Mouse (Mus musculus): ENCODE results near the gene Crcp. TPM values are rescaled to one million over a fixed set of nuclear protein-coding genes. Genes with fewer than 3 reads are reported as not detected.

The Crcp gene
- polyA plus RNA-seq, 1 experiment from 2014 or later, result 67.0 TPM

DNA sequence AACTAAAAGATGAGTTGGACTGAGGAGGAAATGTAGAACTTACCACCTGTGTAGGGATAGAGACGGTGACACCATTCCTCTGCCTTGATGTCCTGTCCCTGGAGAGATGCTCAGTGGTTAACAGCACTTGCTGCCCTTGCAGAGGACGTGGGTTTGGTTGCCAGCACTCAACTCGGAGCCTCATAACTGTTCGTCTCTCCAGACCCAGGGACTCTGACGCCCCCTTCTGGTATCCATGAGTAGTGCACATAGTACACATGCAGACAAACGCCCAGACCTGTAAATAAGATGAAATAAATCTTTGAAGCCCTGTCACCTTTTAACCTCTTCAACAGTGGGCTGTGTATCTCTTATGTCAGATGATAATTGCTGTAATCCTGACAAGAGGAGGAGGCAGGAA lies 17.9 kb downstream of the Crcp start:
- Histone ChIP-seq H3K9ac (no peak overlapping the region), H3K9me3 (replicated peaks) (no peaks in the 10 kb centered on the region), H3K4me1 (no peaks in the 10 kb centered on the region), H3K4me3 (no peak overlapping the region), H3K27ac (no peak overlapping the region), H3K27me3 (no peaks in the 10 kb centered on the region), H3K36me3 (ENCODE audit: poor library complexity, severe bottlenecking) (peaks cover 81% of the 10 kb centered on the region), H3K4me2 (no peak overlapping the region)
- 77% methylated on average over 6 of the region's 6 CpGs for WGBS
- no peak for ATAC-seq

DNA sequence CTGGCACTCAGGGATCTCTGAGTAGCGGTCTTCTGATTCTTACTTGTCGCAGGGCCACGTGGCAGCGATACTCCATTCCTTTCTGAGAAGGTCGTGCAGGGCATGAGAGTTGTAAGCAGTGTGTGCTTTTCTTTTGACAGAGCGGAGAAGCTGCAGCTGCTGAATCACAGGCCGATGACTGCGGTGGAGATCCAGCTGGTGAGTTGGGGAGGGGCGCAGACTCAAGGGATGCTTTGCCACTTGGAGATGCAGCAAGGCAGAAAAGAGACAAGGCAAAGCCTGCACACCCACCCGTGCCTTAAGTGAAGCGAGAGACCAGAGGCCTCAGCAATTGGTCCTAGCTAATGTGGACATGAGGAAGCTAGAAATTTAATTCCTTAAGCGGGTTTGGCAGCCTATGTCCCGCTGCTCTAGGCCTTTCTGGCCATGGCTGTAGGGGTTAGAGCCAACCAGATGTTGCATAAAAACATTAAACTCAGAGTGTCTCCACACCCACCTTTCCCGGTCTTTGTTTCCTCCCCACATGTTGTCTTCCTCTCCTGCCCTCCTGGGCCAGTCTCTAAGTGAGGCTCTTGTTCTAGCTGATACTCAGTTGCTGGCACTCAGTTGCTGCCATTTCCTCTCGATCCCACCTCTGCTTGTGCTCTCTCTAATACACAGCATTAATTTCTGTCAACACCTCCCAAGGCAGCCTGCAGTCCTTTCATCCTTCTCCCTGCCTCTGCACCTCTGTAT lies 19.9 kb downstream of the Crcp start:
- Histone ChIP-seq H3K4me2 (no peak overlapping the region), H3K36me3 (ENCODE audit: poor library complexity, severe bottlenecking) (peaks cover 75% of the 10 kb centered on the region), H3K9ac (no peak overlapping the region), H3K4me3 (no peak overlapping the region), H3K27me3 (no peaks in the 10 kb centered on the region), H3K4me1 (no peaks in the 10 kb centered on the region), H3K27ac (no peak overlapping the region), H3K9me3 (replicated peaks) (no peaks in the 10 kb centered on the region)
- no peak for ATAC-seq
- WGBS, result 87% methylated on average over 15 of the region's 15 CpGs

DNA sequence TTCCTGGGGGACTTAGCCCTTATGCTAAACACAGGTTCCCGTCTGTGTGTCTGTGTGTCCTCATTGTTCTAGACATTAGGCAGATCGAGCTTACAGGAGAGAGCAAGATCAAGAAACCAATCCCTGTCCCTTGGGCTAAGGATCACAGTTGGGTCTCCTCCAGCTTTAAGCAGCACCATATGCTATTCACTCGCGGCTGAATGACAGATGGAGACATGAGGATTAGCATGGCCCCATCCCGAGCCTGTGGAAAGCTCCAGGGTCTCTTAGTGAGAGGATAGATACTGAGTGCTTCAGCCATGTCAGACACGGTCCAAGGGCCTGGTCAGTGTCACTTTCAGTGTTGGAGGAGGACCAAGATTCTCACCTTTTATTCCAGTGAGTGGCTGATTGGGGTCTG lies 21.3 kb downstream of the Crcp start:
- Histone ChIP-seq H3K4me3 (no peak overlapping the region), H3K36me3 (ENCODE audit: poor library complexity, severe bottlenecking) (peaks cover 66% of the 10 kb centered on the region), H3K4me2 (no peak overlapping the region), H3K9me3 (replicated peaks) (no peaks in the 10 kb centered on the region), H3K27ac (no peak overlapping the region), H3K4me1 (no peaks in the 10 kb centered on the region), H3K27me3 (no peaks in the 10 kb centered on the region), H3K9ac (no peak overlapping the region)
- WGBS, result 59% methylated on average over 6 of the region's 6 CpGs
- 0 out of 2 replicates have a peak, but pooled peaks have one; percentile 48 for ATAC-seq

DNA sequence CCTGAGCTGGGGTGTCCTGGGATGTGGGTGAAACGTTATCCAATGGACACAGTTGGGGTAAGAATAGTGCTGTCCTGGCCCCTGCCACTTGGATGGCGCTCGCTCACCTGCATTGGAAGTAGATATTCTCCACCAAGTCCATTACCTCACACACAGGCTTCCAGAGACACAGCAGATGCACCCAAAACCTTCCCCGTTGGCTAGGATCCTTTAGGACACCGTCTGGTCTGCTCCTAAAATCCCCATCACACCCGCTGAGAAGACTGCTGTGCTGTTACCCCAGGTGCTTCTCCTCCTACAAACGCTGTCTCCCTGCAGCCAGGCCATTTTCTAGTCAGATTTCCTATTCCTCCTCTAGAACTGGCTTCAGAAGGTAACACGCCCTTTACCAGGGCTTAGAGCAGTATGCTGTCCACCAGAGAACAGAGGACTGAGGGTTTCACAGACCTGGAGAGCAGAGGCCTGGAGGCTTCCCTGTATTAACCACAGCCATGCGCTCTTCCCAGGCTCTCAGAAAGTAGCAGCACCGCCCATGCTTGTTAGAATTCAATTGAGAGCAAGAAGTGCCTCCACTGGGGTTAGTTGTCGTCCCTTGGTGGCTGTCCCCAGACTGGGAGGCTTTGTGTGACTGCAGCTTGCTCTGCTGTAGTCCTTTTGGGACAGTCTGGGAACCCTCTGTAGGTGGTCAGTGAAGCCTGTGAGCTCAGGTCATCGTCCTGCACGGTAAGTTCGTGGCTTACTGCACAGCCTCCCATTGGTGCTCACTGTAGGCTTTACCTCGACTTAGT lies 22.2 kb downstream of the Crcp start:
- H3K27me3 ChIP-seq, result no peaks in the 10 kb centered on the region
- no peak overlapping the region for H3K9ac ChIP-seq
- no peak for ATAC-seq
- no peaks in the 10 kb centered on the region for H3K4me1 ChIP-seq
- no peak overlapping the region for H3K4me2 ChIP-seq
- no peak overlapping the region for H3K27ac ChIP-seq
- no peaks in the 10 kb centered on the region for H3K9me3 ChIP-seq (replicated peaks)
- no peak overlapping the region for H3K4me3 ChIP-seq
- 85% methylated on average over 15 of the region's 15 CpGs for WGBS
- H3K36me3 ChIP-seq (ENCODE audit: poor library complexity, severe bottlenecking), result peaks cover 63% of the 10 kb centered on the region

DNA sequence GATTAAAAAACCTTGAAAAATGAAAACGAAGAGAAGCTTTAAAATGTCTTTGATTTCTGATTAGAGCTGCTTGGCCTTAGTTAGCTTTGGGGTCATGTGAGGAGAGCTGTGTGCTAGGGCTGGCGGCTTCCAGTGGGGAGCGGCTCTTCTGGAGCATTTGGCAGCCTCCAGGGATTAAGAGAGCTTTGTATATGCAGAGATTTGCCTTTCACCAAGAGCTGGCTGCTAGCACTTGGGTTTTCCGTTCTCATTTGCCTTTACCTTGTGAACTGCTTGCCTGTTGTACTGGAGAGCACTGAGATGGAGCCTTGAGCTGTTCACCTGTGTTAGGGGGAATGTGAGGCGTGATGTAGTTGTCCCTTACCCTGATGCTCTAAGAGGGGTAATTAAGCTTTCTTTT lies 23.4 kb downstream of the Crcp start:
- ATAC-seq, result no peak
- Histone ChIP-seq H3K36me3 (ENCODE audit: poor library complexity, severe bottlenecking) (peaks cover 50% of the 10 kb centered on the region), H3K9me3 (replicated peaks) (no peaks in the 10 kb centered on the region), H3K4me3 (no peak overlapping the region), H3K27ac (no peak overlapping the region), H3K9ac (no peak overlapping the region), H3K27me3 (no peaks in the 10 kb centered on the region), H3K4me2 (no peak overlapping the region), H3K4me1 (no peaks in the 10 kb centered on the region)
- WGBS, result 75% methylated on average over 5 of the region's 5 CpGs

DNA sequence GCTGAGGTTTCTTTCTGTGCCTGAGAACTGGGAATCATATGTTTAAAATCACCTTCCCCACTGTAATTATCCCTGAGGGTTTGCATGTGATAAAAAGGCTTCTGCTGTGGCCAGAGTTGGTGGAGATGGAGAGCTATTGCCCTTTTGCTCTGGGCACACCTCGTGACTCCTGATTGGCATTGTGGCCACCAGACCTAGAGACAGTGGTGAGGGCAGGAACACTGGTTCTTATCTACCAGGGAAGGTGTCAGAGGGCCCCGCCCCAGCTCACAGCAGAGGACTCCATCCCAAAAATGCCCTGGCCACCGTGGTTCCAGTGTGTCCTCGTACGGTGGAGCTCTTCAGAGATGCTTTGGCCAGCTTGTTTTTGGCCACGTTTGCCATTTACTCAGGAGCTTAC lies 23.9 kb downstream of the Crcp start:
- Histone ChIP-seq H3K9ac (no peak overlapping the region), H3K9me3 (replicated peaks) (no peaks in the 10 kb centered on the region), H3K4me3 (no peak overlapping the region), H3K36me3 (ENCODE audit: poor library complexity, severe bottlenecking) (peaks cover 49% of the 10 kb centered on the region), H3K4me2 (no peak overlapping the region), H3K27me3 (no peaks in the 10 kb centered on the region), H3K4me1 (no peaks in the 10 kb centered on the region), H3K27ac (no peak overlapping the region)
- ATAC-seq, result no peak
- WGBS, result 91% methylated on average over 6 of the region's 6 CpGs

DNA sequence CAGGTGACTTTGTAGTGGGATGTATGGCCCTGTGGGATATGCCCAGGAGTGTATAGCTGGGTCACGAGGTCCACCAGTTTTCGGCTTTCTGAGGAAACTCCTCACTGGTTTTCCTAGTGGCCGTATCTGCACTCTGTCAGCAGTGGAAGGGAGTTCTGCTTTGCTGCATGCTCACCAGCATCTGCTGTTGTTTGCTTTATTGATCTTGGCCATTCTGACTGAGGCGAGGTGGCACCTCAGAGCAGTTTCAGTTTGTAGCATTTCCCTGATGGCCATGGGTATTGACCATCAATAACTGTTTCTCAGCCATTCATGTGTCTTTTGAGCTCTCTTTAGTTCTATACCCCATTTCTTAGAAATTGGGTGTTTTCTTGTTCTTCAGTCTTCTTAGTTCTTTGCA lies 26.6 kb downstream of the Crcp start:
- Histone ChIP-seq H3K9ac (no peak overlapping the region), H3K9me3 (replicated peaks) (no peaks in the 10 kb centered on the region), H3K4me3 (no peak overlapping the region), H3K36me3 (ENCODE audit: poor library complexity, severe bottlenecking) (peaks cover 53% of the 10 kb centered on the region), H3K27ac (no peak overlapping the region), H3K4me1 (no peaks in the 10 kb centered on the region), H3K27me3 (no peaks in the 10 kb centered on the region), H3K4me2 (no peak overlapping the region)
- 96% methylated on average over 4 of the region's 4 CpGs for WGBS
- no peak for ATAC-seq

DNA sequence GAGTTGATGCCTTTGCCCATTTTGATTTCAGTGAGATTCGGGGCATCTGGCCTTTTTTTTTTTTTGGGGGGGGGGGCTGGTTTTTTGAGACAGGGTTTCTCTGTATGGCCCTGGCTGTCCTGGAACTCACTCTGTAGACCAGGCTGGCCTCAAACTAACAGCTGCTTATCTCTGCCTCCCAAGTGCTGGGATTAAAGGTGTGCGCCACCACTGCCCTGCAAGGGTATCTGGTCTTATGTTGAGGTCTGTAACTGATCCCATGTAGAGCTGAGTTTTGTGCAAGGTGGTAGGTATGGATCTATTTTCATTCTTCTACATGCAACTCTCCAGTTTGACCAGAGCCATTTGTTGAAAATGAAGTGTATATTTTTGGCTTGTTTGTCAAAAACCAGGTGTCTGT lies 27.2 kb downstream of the Crcp start:
- WGBS, result 98% methylated on average over 2 of the region's 2 CpGs
- ATAC-seq, result no peak
- H3K27me3 ChIP-seq, result no peaks in the 10 kb centered on the region

DNA sequence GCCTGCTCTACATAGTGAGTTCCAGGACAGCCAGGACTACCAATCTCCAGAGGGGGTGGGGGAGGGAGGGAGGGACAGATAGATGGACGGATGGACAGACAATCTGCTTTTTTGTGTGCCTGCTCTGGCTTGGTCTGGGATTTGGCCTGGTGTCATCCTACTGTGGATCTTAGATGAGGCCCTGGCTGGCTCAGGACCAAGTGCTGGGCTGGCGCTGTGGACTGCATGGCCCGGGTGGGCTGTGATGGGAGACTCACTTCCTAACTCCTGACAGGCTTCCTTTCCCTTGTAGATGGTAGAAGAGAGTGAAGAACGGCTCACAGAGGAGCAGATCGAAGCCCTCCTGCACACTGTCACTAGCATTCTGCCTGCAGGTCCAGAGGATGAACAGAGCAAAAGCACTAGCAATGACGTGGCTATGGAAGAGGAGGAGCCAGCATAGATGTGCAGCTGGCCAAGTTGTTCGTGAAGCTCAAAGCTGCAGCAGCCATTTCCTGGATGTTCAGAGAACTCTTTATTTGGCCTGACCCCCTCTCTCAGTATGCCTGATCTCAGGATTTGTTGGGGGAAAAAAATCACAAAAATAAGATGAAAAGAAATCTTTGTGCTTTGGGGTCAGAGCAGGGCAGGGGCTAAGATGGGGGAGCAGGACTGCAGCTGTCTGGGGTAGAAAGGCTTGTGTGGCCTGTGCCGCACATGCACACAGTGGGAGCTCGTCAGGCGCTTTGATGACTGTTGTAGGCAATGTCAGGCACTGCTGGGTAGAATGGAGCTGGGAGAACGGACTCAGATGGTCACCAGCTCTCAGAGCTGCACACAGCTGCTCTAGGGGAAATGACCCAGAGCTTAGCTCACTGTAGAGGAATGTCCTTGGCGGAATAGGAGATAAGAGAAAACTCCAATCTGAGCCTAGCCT lies 30.6 kb downstream of the Crcp start:
- no peaks in the 10 kb centered on the region for H3K4me1 ChIP-seq
- H3K36me3 ChIP-seq (ENCODE audit: poor library complexity, severe bottlenecking), result peaks cover 42% of the 10 kb centered on the region
- no peak for ATAC-seq
- no peak overlapping the region for H3K27ac ChIP-seq
- H3K27me3 ChIP-seq, result no peaks in the 10 kb centered on the region
- H3K9me3 ChIP-seq (replicated peaks), result no peaks in the 10 kb centered on the region
- WGBS, result 73% methylated on average over 12 of the region's 12 CpGs
- no peak overlapping the region for H3K4me3 ChIP-seq
- no peak overlapping the region for H3K4me2 ChIP-seq
- no peak overlapping the region for H3K9ac ChIP-seq

More for the DNA sequence above, 27.2 kb downstream of the Crcp start:
- Histone ChIP-seq H3K9me3 (replicated peaks) (no peaks in the 10 kb centered on the region), H3K4me1 (no peaks in the 10 kb centered on the region), H3K27ac (no peak overlapping the region), H3K4me2 (no peak overlapping the region), H3K4me3 (no peak overlapping the region), H3K36me3 (ENCODE audit: poor library complexity, severe bottlenecking) (peaks cover 51% of the 10 kb centered on the region), H3K9ac (no peak overlapping the region)

DNA sequence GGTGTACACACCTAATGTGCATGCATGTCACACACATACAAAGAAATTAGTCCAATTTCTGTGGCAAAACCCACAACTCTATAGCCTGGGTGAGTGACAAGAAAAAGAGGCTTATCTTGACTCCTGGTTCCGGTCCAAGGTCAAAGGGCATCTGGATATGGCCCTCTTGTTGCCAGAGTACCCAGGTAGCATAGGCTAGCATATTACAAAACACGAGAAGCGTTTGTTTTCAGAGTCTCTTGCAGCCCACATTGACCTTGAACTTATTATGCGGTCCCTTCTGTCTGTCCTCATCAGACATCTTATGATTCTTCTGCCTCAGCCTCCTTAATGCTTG lies 31.2 kb downstream of the Crcp start:
- H3K9me3 ChIP-seq (replicated peaks), result no peaks in the 10 kb centered on the region
- H3K4me1 ChIP-seq, result no peaks in the 10 kb centered on the region
- H3K36me3 ChIP-seq (ENCODE audit: poor library complexity, severe bottlenecking), result peaks cover 40% of the 10 kb centered on the region
- H3K4me3 ChIP-seq, result no peak overlapping the region
- no peak overlapping the region for H3K27ac ChIP-seq
- H3K27me3 ChIP-seq, result no peaks in the 10 kb centered on the region
- no peak for ATAC-seq
- no peak overlapping the region for H3K4me2 ChIP-seq
- WGBS, result 93% methylated on average over 4 of the region's 4 CpGs
- no peak overlapping the region for H3K9ac ChIP-seq

DNA sequence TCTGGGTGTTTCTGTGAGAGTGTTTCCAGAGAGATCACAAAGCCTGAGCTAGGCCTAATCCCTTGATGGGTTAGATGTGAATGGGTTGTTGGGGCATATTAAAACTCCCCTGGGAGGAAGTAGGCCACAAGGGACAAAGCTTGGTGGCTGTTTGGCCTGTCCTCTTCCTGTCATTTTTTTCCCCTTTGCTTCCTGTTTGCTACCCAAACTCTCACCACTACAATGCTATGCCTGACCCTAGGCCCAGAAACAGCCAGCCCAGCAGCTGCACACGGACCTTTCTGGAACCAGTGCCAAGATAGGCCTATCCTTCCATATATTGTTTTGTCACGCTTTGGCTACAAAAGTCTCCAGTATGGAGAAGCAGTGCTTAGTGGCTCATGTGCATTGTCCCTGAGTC lies 33.0 kb downstream of the Crcp start:
- peaks cover 35% of the 10 kb centered on the region for H3K36me3 ChIP-seq (ENCODE audit: poor library complexity, severe bottlenecking)
- 80% methylated on average over 2 of the region's 2 CpGs for WGBS

DNA sequence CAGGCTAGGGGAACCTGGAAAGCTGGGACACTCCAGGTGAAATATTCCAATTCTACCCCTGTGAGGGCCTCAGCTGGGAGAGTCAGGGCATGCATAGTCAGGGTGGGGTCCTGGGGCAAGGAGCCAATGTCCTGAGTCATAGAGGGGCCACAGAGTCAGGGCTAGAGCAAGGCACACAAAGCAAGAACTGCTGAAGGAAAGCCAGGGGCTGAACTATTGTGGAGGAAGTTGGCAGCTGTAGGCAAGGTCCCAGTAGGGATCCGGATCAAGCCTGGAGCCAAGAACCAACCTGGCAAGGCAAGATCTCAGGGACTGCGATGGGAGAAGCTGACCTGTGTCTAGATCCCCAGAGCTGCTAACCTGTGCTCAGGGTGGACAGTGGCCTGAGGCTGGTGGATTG lies 34.7 kb downstream of the Crcp start:
- H3K4me2 ChIP-seq, result no peak overlapping the region
- ATAC-seq, result no peak
- no peaks in the 10 kb centered on the region for H3K27me3 ChIP-seq
- no peaks in the 10 kb centered on the region for H3K9me3 ChIP-seq (replicated peaks)
- H3K9ac ChIP-seq, result no peak overlapping the region
- H3K4me1 ChIP-seq, result no peaks in the 10 kb centered on the region
- peaks cover 29% of the 10 kb centered on the region for H3K36me3 ChIP-seq (ENCODE audit: poor library complexity, severe bottlenecking)
- H3K4me3 ChIP-seq, result no peak overlapping the region
- 85% methylated on average over 2 of the region's 2 CpGs for whole genome bisulfite sequencing
- H3K27ac ChIP-seq, result no peak overlapping the region

More for the DNA sequence above, 33.0 kb downstream of the Crcp start:
- H3K9me3 ChIP-seq (replicated peaks), result no peaks in the 10 kb centered on the region
- ATAC-seq, result no peak
- H3K9ac ChIP-seq, result no peak overlapping the region
- H3K4me3 ChIP-seq, result no peak overlapping the region
- no peak overlapping the region; the same call in 1 of the 2 replicates for H3K27ac ChIP-seq
- H3K4me1 ChIP-seq, result no peaks in the 10 kb centered on the region
- no peak overlapping the region for H3K4me2 ChIP-seq
- no peaks in the 10 kb centered on the region for H3K27me3 ChIP-seq

All from forebrain, embryonic 13.5 days (tissue).